Mouse (Mus musculus): ENCODE measurements around the gene Bend7. TPM values are rescaled to one million over a fixed set of nuclear protein-coding genes. Genes with fewer than 3 reads are reported as not detected.

Gene Bend7
- 1 to 10 TPM; 1.5 to 2.3 TPM for total RNA-seq (2021)
- long read RNA-seq, experiment 1 = 0 reads
- long read RNA-seq, experiment 2, partial matches to known transcripts = 0 of 4 reads
- long read RNA-seq, experiment 2, other reads (novel, unspliced or antisense) = 2 of 4 reads

- no peak for DNase-seq (ENCODE audit: low spot score)
Observed at GRCm38 (mm10) chr2:4717769-4718661, at the start of gene Bend7. TSS of gene Bend7 (plus strand) at chr2:4717831.

- DNase-seq (ENCODE audit: low spot score) = no peak
Observed at GRCm38 (mm10) chr2:4668626-4669025, 49.0 kb upstream of the Bend7 start.

GRCm38 (mm10) chr2:4669701-4670100, 47.9 kb upstream of the Bend7 start:
- DNase-seq (ENCODE audit: low spot score) = no peak

- no peak for DNase-seq (ENCODE audit: low spot score)
Observed at GRCm38 (mm10) chr2:4671636-4672035, 46.0 kb upstream of the Bend7 start.

GRCm38 (mm10) chr2:4679886-4680285, 37.7 kb upstream of the Bend7 start:
- no peak for DNase-seq (ENCODE audit: low spot score)

GRCm38 (mm10) chr2:4711262-4711661, 6.4 kb upstream of the Bend7 start:
- DNase-seq (ENCODE audit: low spot score) = no peak

GRCm38 (mm10) chr2:4717081-4717768, 406 bp upstream of the Bend7 start:
- peak; percentile 14 for DNase-seq (ENCODE audit: low spot score)

GRCm38 (mm10) chr2:4723088-4723487, 5.5 kb downstream of the Bend7 start:
- no peak for DNase-seq (ENCODE audit: low spot score)

GRCm38 (mm10) chr2:4730161-4730560, 12.5 kb downstream of the Bend7 start:
- DNase-seq (ENCODE audit: low spot score) = no peak

GRCm38 (mm10) chr2:4733971-4734370, 16.3 kb downstream of the Bend7 start:
- DNase-seq (ENCODE audit: low spot score) = no peak

GRCm38 (mm10) chr2:4736095-4736797, 18.6 kb downstream of the Bend7 start:
- no peak for DNase-seq (ENCODE audit: low spot score)

GRCm38 (mm10) chr2:4736798-4737155, 19.1 kb downstream of the Bend7 start:
- DNase-seq (ENCODE audit: low spot score) = no peak

- no peak for DNase-seq (ENCODE audit: low spot score)
Observed at GRCm38 (mm10) chr2:4751918-4752317, 34.3 kb downstream of the Bend7 start.

GRCm38 (mm10) chr2:4755716-4756115, 38.1 kb downstream of the Bend7 start:
- no peak for DNase-seq (ENCODE audit: low spot score)

- no peak for DNase-seq (ENCODE audit: low spot score)
Observed at GRCm38 (mm10) chr2:4757218-4757617, 39.6 kb downstream of the Bend7 start.

- DNase-seq (ENCODE audit: low spot score) = no peak
Observed at GRCm38 (mm10) chr2:4760741-4761140, 43.1 kb downstream of the Bend7 start.

- no peak for DNase-seq (ENCODE audit: low spot score)
Observed at GRCm38 (mm10) chr2:4761906-4762305, 44.3 kb downstream of the Bend7 start.

- no peak for DNase-seq (ENCODE audit: low spot score)
Observed at GRCm38 (mm10) chr2:4764071-4764470, 46.4 kb downstream of the Bend7 start.

GRCm38 (mm10) chr2:4770376-4770775, 52.7 kb downstream of the Bend7 start:
- no peak for DNase-seq (ENCODE audit: low spot score)

GRCm38 (mm10) chr2:4773911-4774310, 56.3 kb downstream of the Bend7 start:
- DNase-seq (ENCODE audit: low spot score) = no peak

- no peak for DNase-seq (ENCODE audit: low spot score)
Observed at GRCm38 (mm10) chr2:4777291-4777690, 59.7 kb downstream of the Bend7 start.

GRCm38 (mm10) chr2:4781641-4782040, 64.0 kb downstream of the Bend7 start:
- no peak for DNase-seq (ENCODE audit: low spot score)
